Mouse (Mus musculus) kidney, adult 2 months (tissue): Measurements from ENCODE around the gene Gng12. TPM values are rescaled to one million over a fixed set of nuclear protein-coding genes. Genes with fewer than 3 reads are reported as not detected.
A peak's percentile ranks its signal among the peaks of the same experiment; 100 is the strongest.

ENCODE experiments used
- DNase-seq: peaks from one replicate; pipeline ENCODE4 v3.0.0; 2021
- H3K27ac ChIP-seq: fragments of 200-500 bp; 2 replicates; pipeline ENCODE4 v1.5.1; 2012; ENCODE audit warnings: low read depth, low read length, control low read depth, inconsistent platforms; ENCODE audit not compliant: insufficient read depth
- H3K27me3 ChIP-seq: fragments of 200-500 bp; replicated peaks from 2 replicates; pipeline ENCODE4 v1.6.1; 2012; ENCODE audit warnings: mild to moderate bottlenecking, moderate library complexity, low read length, inconsistent platforms; ENCODE audit not compliant: control insufficient read depth, insufficient read depth
- H3K36me3 ChIP-seq: fragments of 200-500 bp; 2 replicates; pipeline ENCODE4 v1.6.1; 2012; ENCODE audit warnings: mild to moderate bottlenecking, moderate library complexity, low read length, inconsistent platforms; ENCODE audit not compliant: control insufficient read depth, insufficient read depth
- H3K4me1 ChIP-seq: fragments of 200-500 bp; 2 replicates; pipeline ENCODE4 v1.6.1; 2011; ENCODE audit warnings: low read length; ENCODE audit not compliant: control insufficient read depth, insufficient read depth
- H3K4me3 ChIP-seq: fragments of 200-500 bp; 2 replicates; pipeline ENCODE4 v1.5.1; 2011; ENCODE audit warnings: mild to moderate bottlenecking, low read depth, low read length, control low read depth; ENCODE audit not compliant: insufficient read depth
- CTCF ChIP-seq: fragments of 200-500 bp; conservative IDR thresholded peaks from 2 replicates; pipeline ENCODE4 v1.5.1; 2011; ENCODE audit warnings: low read depth, mild to moderate bottlenecking, control low read depth, low read length, moderate library complexity, mixed read lengths; ENCODE audit not compliant: insufficient read depth, insufficient read length
- POLR2A ChIP-seq: fragments of 200-500 bp; IDR thresholded peaks from one replicate; pipeline ENCODE4 v1.6.1; 2011; ENCODE audit warnings: low read depth, low read length, control low read depth
- WGBS: fragments of 180-500 bp; shearing (Covaris S2); methylation state at CpG from one replicate; pipeline ENCODE4 v1.1.7; 2018; 5-methylcytosine and 5-hydroxymethylcytosine counted together
- polyA plus RNA-seq: library from polyadenylated mRNA; depleted of rRNA; stranded (reverse); fragments of >200 nt; gene quantifications from 2 replicates; pipeline ENCODE4 v1.2.3, GENCODE M21; 2012

Gng12 gene
- polyA plus RNA-seq, 1 experiment: 102 TPM

GRCm38 (mm10) chr6:67045424-67045823 is 149.2 kb downstream of the Gng12 start:
- H3K27me3 ChIP-seq: no peaks in the 10 kb centered on the region
- no peak overlapping the region for H3K4me3 ChIP-seq
- WGBS: 85% methylated on average over 3 of the region's 3 CpGs
- no peaks in the 10 kb centered on the region for H3K36me3 ChIP-seq
- no peak for TF ChIP-seq CTCF
- no peak for TF ChIP-seq POLR2A
- no peaks in the 10 kb centered on the region for H3K4me1 ChIP-seq
- no peak for DNase-seq
- no peak overlapping the region for H3K27ac ChIP-seq

- H3K27ac ChIP-seq: no peak overlapping the region
- TF ChIP-seq POLR2A: no peak
- no peaks in the 10 kb centered on the region for H3K36me3 ChIP-seq
- no peak overlapping the region for H3K4me3 ChIP-seq
- 88% methylated on average over 3 of the region's 3 CpGs for WGBS
- no peaks in the 10 kb centered on the region for H3K4me1 ChIP-seq
- no peaks in the 10 kb centered on the region for H3K27me3 ChIP-seq
- DNase-seq: no peak
Observed at GRCm38 (mm10) chr6:67046937-67047336, 150.7 kb downstream of the Gng12 start.

- 96% methylated on average over 3 of the region's 3 CpGs for WGBS
- no peaks in the 10 kb centered on the region for H3K4me1 ChIP-seq
- no peaks in the 10 kb centered on the region for H3K27me3 ChIP-seq
- H3K36me3 ChIP-seq: no peaks in the 10 kb centered on the region
- DNase-seq: no peak
- no peak overlapping the region for H3K4me3 ChIP-seq
- H3K27ac ChIP-seq: no peak overlapping the region
- no peak for TF ChIP-seq CTCF
- no peak for TF ChIP-seq POLR2A
Observed at GRCm38 (mm10) chr6:67048052-67048691, 152.0 kb downstream of the Gng12 start.

- TF ChIP-seq CTCF (no peak), POLR2A (no peak)
- no peaks in the 10 kb centered on the region for H3K4me1 ChIP-seq
- 55% methylated on average over 7 of the region's 7 CpGs for WGBS
- no peaks in the 10 kb centered on the region for H3K36me3 ChIP-seq
- DNase-seq: no peak
- H3K27me3 ChIP-seq: no peaks in the 10 kb centered on the region
- no peak overlapping the region for H3K4me3 ChIP-seq
- no peak overlapping the region for H3K27ac ChIP-seq
Observed at GRCm38 (mm10) chr6:67048880-67049694, 152.9 kb downstream of the Gng12 start.

GRCm38 (mm10) chr6:67049695-67050038 is 153.5 kb downstream of the Gng12 start:
- Histone ChIP-seq H3K27me3 (no peaks in the 10 kb centered on the region), H3K27ac (no peak overlapping the region), H3K4me1 (no peaks in the 10 kb centered on the region), H3K36me3 (no peaks in the 10 kb centered on the region), H3K4me3 (no peak overlapping the region)
- whole genome bisulfite sequencing: 84% methylated on average over 2 of the region's 2 CpGs
- TF ChIP-seq CTCF (no peak), POLR2A (no peak)
- DNase-seq: no peak

- Histone ChIP-seq H3K4me3 (no peak overlapping the region), H3K4me1 (no peaks in the 10 kb centered on the region), H3K36me3 (no peaks in the 10 kb centered on the region), H3K27ac (no peak overlapping the region), H3K27me3 (no peaks in the 10 kb centered on the region)
- 28% methylated on average over 1 of the region's 1 CpGs for WGBS
- DNase-seq: no peak
- TF ChIP-seq CTCF (no peak), POLR2A (no peak)
Observed at GRCm38 (mm10) chr6:67050063-67050462, 153.9 kb downstream of the Gng12 start.

GRCm38 (mm10) chr6:67056108-67056888 is 160.1 kb downstream of the Gng12 start:
- H3K4me1 ChIP-seq: peaks cover 18% of the 10 kb centered on the region
- peak overlapping the region; percentile 1; the same call in 1 of the 2 replicates for H3K27ac ChIP-seq
- 48% methylated on average over 15 of the region's 15 CpGs for WGBS
- no peak for DNase-seq
- H3K27me3 ChIP-seq: no peaks in the 10 kb centered on the region
- TF ChIP-seq CTCF (no peak), POLR2A (no peak)
- no peak overlapping the region for H3K4me3 ChIP-seq
- no peaks in the 10 kb centered on the region for H3K36me3 ChIP-seq
